Mouse (Mus musculus) liver, embryonic 14.5 days (tissue): Measurements from ENCODE around the gene Cdh8. TPM values are rescaled to one million over a fixed set of nuclear protein-coding genes. Genes with fewer than 3 reads are reported as not detected.

Experiments used
- ATAC-seq: fragments of 200-750 bp; cut with Nextera tagmentation; 2 replicates; pipeline ENCODE4 v1.8.0; 2017; ENCODE audit warnings: moderate number of reproducible peaks, mild to moderate bottlenecking, moderate library complexity; ENCODE audit not compliant: insufficient read depth
- DNase-seq, 3 experiments: peaks; one replicate each; pipeline ENCODE4 v3.0.0-alpha.2; 2012 to 2013; ENCODE audit warnings: low read depth in 3 of 3, low spot score in 3 of 3
- H3K27ac ChIP-seq: fragments of 300-500 bp; sonication (generic); 2 replicates; pipeline ENCODE4 v1.5.1; 2014; ENCODE audit warnings: moderate library complexity, mild to moderate bottlenecking, control low read depth, inconsistent platforms
- H3K27me3 ChIP-seq: fragments of 300-500 bp; sonication (generic); 2 replicates; pipeline ENCODE4 v1.6.1; 2014; ENCODE audit warnings: mild to moderate bottlenecking, low read length, moderate library complexity; ENCODE audit not compliant: control insufficient read depth, insufficient read depth
- H3K36me3 ChIP-seq: fragments of 300-500 bp; sonication (generic); replicated peaks from 2 replicates; pipeline ENCODE4 v1.6.1; 2014; ENCODE audit warnings: low read depth; ENCODE audit not compliant: control insufficient read depth, insufficient read depth
- H3K4me1 ChIP-seq, 2 experiments: fragments of 200-500 bp in 1 of 2; fragments of 300-500 bp in 1 of 2; sonication (generic) in 1 of 2; replicated peaks; 2 replicates each; pipeline ENCODE4 v1.6.1; 2012 to 2014; ENCODE audit warnings: antibody characterized with exemption in 1 of 2, inconsistent platforms in 1 of 2, low read length in 1 of 2; ENCODE audit not compliant: control insufficient read depth in 2 of 2, insufficient read depth in 2 of 2
- H3K4me2 ChIP-seq: fragments of 300-500 bp; sonication (generic); 2 replicates; pipeline ENCODE4 v1.6.1; 2014; ENCODE audit warnings: low read depth, mild to moderate bottlenecking, control low read depth, moderate library complexity
- H3K4me3 ChIP-seq, 2 experiments: fragments of 200-500 bp in 1 of 2; fragments of 300-500 bp in 1 of 2; sonication (generic) in 1 of 2; 2 replicates each; pipeline ENCODE4 v1.5.1; 2012 to 2014; ENCODE audit warnings: low read depth in 2 of 2, low read length in 2 of 2, mild to moderate bottlenecking in 2 of 2, control low read depth in 1 of 2, inconsistent platforms in 1 of 2, moderate library complexity in 1 of 2; ENCODE audit not compliant: insufficient read depth in 1 of 2
- H3K9ac ChIP-seq: fragments of 300-500 bp; sonication (generic); replicated peaks from 2 replicates; pipeline ENCODE4 v1.6.1; 2014; ENCODE audit warnings: mild to moderate bottlenecking, control low read depth, moderate library complexity
- H3K9me3 ChIP-seq: fragments of 300-500 bp; sonication (generic); 2 replicates; pipeline ENCODE4 v1.6.1; 2016; ENCODE audit warnings: low read length, mixed read lengths; ENCODE audit not compliant: control insufficient read depth
- CTCF ChIP-seq: IDR thresholded peaks from 2 replicates; pipeline ENCODE4 v1.5.1; 2016; ENCODE audit warnings: antibody characterized with exemption, low read depth, control low read depth
- EP300 ChIP-seq: IDR thresholded peaks from 2 replicates; pipeline ENCODE4 v1.6.1; 2016; ENCODE audit warnings: antibody characterized with exemption, low read depth
- WGBS: fragments of 180-500 bp; shearing (Covaris S2); extraction: QIAGEN DNeasy Blood & Tissue Kit; methylation state at CpG from one replicate; pipeline ENCODE4 v1.1.7; 2014; ENCODE audit not compliant: insufficient replicate concordance; 5-methylcytosine and 5-hydroxymethylcytosine counted together
- polyA plus RNA-seq, 2 experiments: library from polyadenylated mRNA; depleted of rRNA in 1 of 2; stranded (reverse) in 1 of 2; unstranded in 1 of 2; fragments of >200 nt; fragmentation: Nextera tagmentation in 1 of 2; extraction: Ambion mirVana in 1 of 2; gene quantifications; 2 replicates each; pipeline versions ENCODE4 v1.2.1 to v1.2.3; 2012 to 2014

Cdh8 gene
- polyA plus RNA-seq, 2 experiments, result 0.01 TPM; not detected in 1

DNA sequence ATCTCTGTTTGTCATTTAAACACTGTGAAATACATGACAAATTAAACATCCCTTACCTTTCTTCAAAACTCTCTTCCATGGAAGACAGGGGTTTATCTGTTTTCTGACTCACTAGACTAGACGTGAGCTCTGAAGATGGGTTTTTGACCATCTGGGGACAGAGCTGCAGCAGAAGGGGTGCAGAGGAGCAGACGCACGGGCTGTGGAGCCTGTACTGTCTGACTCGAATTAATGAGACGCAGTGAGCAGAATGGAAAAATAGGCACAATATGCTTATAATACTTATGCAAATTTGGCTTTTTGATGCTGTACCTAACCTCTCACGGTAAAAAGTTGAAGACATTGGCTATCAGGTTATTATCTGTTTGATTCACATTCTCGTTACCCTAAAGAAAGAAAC lies 1.2 kb upstream of the Cdh8 start:
- TF ChIP-seq CTCF (no peak), EP300 (no peak)
- DNase-seq (no peak), ATAC-seq (no peak)
- Histone ChIP-seq H3K9me3 (no peaks in the 10 kb centered on the region), H3K36me3 (no peaks in the 10 kb centered on the region), H3K27ac (no peak overlapping the region), H3K4me2 (no peak overlapping the region), H3K27me3 (peaks cover 20% of the 10 kb centered on the region), H3K4me1 (no peaks in the 10 kb centered on the region), H3K4me3 (no peak overlapping the region), H3K9ac (no peak overlapping the region)
- 37% methylated on average over 7 of the region's 7 CpGs for WGBS

DNA sequence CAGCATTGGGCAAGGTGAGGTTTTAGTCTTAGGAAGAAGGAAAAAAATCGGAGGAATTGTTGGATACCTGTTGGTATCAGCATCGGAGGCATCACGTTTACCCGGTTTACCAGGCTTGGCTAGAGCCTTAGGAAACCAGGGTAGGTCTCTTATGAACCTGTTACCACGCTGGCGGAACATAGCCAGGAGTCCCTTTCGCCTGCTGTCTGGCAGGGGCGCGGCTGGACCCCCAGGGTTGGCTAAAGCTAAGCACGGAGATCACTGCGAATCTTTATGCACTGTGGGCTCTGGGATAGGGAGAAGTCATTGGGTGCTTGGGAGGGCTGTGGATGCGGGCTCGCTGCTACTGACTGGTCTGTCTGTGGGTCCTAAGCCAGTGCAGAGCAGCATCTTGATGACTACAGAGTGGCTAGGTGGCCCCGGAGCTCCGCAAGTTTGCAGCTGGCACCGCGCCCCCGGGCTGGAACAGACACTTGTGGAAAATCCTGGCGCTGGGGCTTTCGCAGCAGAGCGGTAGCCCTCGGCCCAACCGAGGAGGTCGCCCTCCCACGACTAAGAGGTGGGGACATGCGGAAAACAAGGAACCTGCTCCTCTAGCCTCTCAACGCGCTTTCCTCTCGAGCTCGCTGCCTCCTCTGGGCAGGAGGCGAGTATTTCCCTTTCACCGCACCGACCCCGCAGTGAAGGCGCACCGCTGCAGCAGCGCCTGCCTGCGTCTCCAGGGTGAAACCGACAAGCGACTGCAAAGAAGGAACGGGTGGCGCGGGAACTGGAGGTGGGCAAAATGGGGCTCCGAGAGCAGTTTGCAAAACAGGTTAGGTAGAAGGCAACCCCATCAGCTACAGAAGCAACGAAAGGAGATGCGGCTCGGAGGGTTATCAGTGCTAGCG lies 950 bp downstream of the Cdh8 start:
- TF ChIP-seq EP300, result no peak
- TF ChIP-seq CTCF, result no peak
- Histone ChIP-seq H3K4me1 (no peaks in the 10 kb centered on the region), H3K4me3 (no peak overlapping the region), H3K27ac (no peak overlapping the region), H3K36me3 (no peaks in the 10 kb centered on the region), H3K9ac (no peak overlapping the region), H3K9me3 (no peaks in the 10 kb centered on the region), H3K4me2 (no peak overlapping the region), H3K27me3 (peaks cover 20% of the 10 kb centered on the region)
- DNase-seq (no peak), ATAC-seq (no peak)
- 3% methylated on average over 47 of the region's 48 CpGs for WGBS

GRCm38 (mm10) chr8:99414483-99414921 lies 1.8 kb downstream of the Cdh8 start:
- Histone ChIP-seq H3K27me3 (peaks cover 20% of the 10 kb centered on the region), H3K4me1 (no peaks in the 10 kb centered on the region), H3K27ac (no peak overlapping the region), H3K36me3 (no peaks in the 10 kb centered on the region), H3K4me3 (no peak overlapping the region), H3K4me2 (no peak overlapping the region), H3K9me3 (no peaks in the 10 kb centered on the region), H3K9ac (no peak overlapping the region)
- 13% methylated on average over 9 of the region's 9 CpGs for WGBS
- DNase-seq (no peak), ATAC-seq (no peak)
- no peak for TF ChIP-seq CTCF
- no peak for TF ChIP-seq EP300

DNA sequence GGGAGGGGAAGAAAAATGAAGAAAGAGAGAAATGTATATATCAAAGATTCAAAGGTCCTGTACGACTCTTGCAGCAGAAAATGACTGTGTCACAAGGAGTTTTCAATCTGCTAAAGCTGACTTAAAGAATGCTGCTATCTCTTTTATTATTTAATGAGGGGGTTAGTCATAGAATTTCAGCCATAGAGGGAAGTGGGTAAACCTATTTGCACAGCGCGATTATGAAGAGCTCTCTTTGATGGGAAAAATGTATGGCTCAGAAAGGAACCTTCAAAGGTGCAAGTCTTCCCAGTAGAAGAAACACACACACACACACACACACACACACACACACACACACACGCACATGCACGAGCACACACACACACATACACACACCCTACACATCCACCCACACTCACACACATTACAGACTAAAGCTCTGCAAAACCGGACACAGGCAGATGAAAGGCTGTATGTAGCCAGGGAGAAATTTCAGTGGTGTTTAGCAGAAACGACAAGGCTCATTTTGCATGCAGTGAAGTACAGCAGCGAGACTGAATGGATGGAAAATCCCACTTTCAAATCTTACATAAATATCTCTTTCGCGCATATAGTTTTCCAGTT lies 2.3 kb downstream of the Cdh8 start:
- TF ChIP-seq EP300 (no peak), CTCF (no peak)
- 38% methylated on average over 10 of the region's 10 CpGs for WGBS
- Histone ChIP-seq H3K9me3 (no peaks in the 10 kb centered on the region), H3K4me1 (no peaks in the 10 kb centered on the region), H3K27me3 (peaks cover 20% of the 10 kb centered on the region), H3K4me3 (no peak overlapping the region), H3K9ac (no peak overlapping the region), H3K4me2 (no peak overlapping the region), H3K36me3 (no peaks in the 10 kb centered on the region), H3K27ac (no peak overlapping the region)
- DNase-seq, result no peak
- ATAC-seq, result no peak

DNA sequence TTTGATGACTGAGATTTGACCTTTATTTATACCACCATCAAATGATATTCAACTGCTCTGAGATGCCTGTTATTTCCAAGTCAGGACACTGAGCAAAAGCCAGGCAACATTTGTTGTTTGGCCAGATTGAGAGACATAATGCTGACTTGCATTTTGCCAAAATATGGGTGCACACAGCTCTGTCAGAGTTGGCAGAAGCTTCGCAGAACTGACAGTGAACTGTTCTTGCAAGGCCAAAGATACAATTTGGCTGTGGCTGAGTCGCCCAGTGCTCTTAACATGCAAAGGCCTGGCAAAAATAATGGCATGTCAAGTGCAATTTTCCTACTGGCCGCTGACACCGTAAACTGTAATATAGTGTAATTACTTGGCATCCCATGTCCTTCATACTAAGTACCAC lies 22.4 kb downstream of the Cdh8 start:
- no peaks in the 10 kb centered on the region for H3K4me1 ChIP-seq
- ATAC-seq (no peak), DNase-seq (no peak)
- TF ChIP-seq EP300 (no peak), CTCF (no peak)
- H3K27ac ChIP-seq, result no peak overlapping the region
- H3K4me2 ChIP-seq, result no peak overlapping the region
- no peaks in the 10 kb centered on the region for H3K9me3 ChIP-seq
- no peaks in the 10 kb centered on the region for H3K36me3 ChIP-seq
- 62% methylated on average over 4 of the region's 4 CpGs for WGBS
- no peak overlapping the region for H3K9ac ChIP-seq
- no peaks in the 10 kb centered on the region for H3K27me3 ChIP-seq
- no peak overlapping the region for H3K4me3 ChIP-seq
